In the genomic region with DNA sequence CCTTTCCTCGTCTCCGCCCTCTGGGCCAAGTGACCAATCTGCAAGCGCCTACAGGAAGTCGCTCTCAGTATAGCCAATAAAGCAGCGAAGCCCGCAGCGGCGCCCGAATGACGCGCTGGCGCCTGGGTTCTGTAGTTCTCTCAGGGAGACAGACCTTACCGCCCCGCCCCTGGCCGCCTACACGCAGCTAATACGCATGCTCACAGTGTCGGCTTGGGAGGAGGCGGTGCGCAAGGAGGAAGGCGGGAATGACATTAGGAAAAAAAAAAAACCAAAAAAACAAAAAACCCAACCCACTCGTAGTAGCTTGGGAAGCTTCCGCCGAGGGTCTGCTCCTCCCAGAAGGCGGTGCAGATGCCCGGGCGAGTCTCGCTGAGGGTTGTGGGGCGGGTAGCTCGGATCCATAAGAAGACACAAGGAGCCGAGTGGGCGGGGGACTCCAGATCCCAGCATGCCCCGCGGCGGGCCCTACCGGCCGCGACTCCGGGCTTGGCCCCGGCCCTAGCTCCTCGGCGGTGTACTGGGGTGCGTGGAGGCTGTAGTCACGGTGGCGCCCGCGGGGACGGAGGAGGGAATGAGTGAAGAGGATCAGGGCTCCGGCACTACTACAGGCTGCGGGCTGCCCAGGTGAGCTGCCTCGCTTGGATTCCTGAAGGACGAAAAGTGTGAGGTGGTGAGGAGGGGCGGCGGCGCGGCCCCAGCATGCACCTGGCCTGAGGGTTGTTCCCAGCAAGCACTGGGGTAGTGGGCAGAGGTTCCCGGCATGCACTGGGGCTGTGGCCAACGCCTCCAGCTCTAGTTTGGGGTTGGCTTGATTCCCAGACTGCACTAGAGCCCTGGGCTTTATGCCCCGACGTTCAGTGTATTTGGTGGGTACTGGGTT, we compare ENCODE assay signal across 8 mouse cellular contexts. TPM values are rescaled to one million over a fixed set of nuclear protein-coding genes. Genes with fewer than 3 reads are reported as not detected.
A peak's percentile ranks its signal among the peaks of the same experiment; 100 is the strongest.
DNase-seq lines count a peak whose midpoint lies in the region; ATAC-seq and TF ChIP-seq lines count a peak whose summit lies in the region.

A gene (plus strand): TSS at position 217 of the 883 bp plus-strand sequence.

- peak within 1 kb of the TSS; percentile 68 for H3K9ac ChIP-seq in ES-Bruce4 (ENCODE audit: low read depth, poor library complexity, severe bottlenecking)
- H3K9ac ChIP-seq in forebrain, embryonic 13.5 days: peak within 1 kb of the TSS; percentile 92
- H3K9ac ChIP-seq in liver, postnatal 0 days (replicated peaks): peak within 1 kb of the TSS; percentile 88
- H3K9ac ChIP-seq in neural tube, embryonic 14.5 days (replicated peaks; ENCODE audit: low read depth, low read length): peak within 1 kb of the TSS; percentile 81

- peak within 1 kb of the TSS; percentile 95 for H3K4me3 ChIP-seq in ES-Bruce4 (ENCODE audit: low read depth, low read length)
- H3K4me3 ChIP-seq in forebrain, embryonic 13.5 days: peak within 1 kb of the TSS; percentile 72
- H3K4me3 ChIP-seq in liver, postnatal 0 days (ENCODE audit: low read depth, low read length): peak within 1 kb of the TSS; percentile 62
- peak within 1 kb of the TSS; percentile 53 for H3K4me3 ChIP-seq in neural tube, embryonic 14.5 days (ENCODE audit: low read depth, low read length)

- no peak for TF ChIP-seq CTCF in ES-Bruce4 (IDR thresholded peaks at IDR 0.05; ENCODE audit: low read depth, low read length)
- TF ChIP-seq CTCF in liver, postnatal 0 days (IDR thresholded peaks at IDR 0.05; ENCODE audit: low read depth): no peak

- peak within 1 kb of the TSS; percentile 59 for H3K27ac ChIP-seq in ES-Bruce4 (ENCODE audit: insufficient read depth, low read length)
- peak within 1 kb of the TSS; percentile 97 for H3K27ac ChIP-seq in forebrain, embryonic 13.5 days
- H3K27ac ChIP-seq in liver, postnatal 0 days (ENCODE audit: low read depth): peak within 1 kb of the TSS; percentile 98
- H3K27ac ChIP-seq in neural tube, embryonic 14.5 days (ENCODE audit: low read depth, low read length): peak within 1 kb of the TSS; percentile 98

- peaks cover 3% of the 10 kb centered on the region for H3K4me1 ChIP-seq in ES-Bruce4 (ENCODE audit: control insufficient read depth, insufficient read depth, low read length)
- peaks cover 34% of the 10 kb centered on the region for H3K4me1 ChIP-seq in forebrain, embryonic 13.5 days
- peaks cover 21% of the 10 kb centered on the region for H3K4me1 ChIP-seq in liver, postnatal 0 days (ENCODE audit: insufficient read depth)
- H3K4me1 ChIP-seq in neural tube, embryonic 14.5 days (ENCODE audit: control insufficient read depth, insufficient read depth, low read length): peaks cover 20% of the 10 kb centered on the region

- peak; percentile 99 to 100 for DNase-seq in heart, postnatal 10 days
- peak; percentile 94 for DNase-seq in large intestine, adult 2 months (ENCODE audit: low read depth, low spot score)
- DNase-seq in liver, postnatal 0 days: peak; percentile 99
- peak; percentile 98 for DNase-seq in testis, postnatal 10 days (ENCODE audit: low spot score)

- intact Hi-C loops in heart, postnatal 10 days (cut with DNase I): loop anchor here (2.0 kb wide), 1 partner anchor 49 kb away; no protein-coding TSS in a partner anchor

- H3K9me3 ChIP-seq in ES-Bruce4 (replicated peaks; ENCODE audit: control insufficient read depth, insufficient read depth, low read length, poor library complexity, severe bottlenecking): no peaks in the 10 kb centered on the region
- H3K9me3 ChIP-seq in forebrain, embryonic 13.5 days (replicated peaks): no peaks in the 10 kb centered on the region
- H3K9me3 ChIP-seq in liver, postnatal 0 days (ENCODE audit: low read length): no peaks in the 10 kb centered on the region
- H3K9me3 ChIP-seq in neural tube, embryonic 14.5 days (ENCODE audit: control insufficient read depth, low read length): no peaks in the 10 kb centered on the region

- H3K27me3 ChIP-seq in ES-Bruce4 (ENCODE audit: control insufficient read depth, insufficient read depth, low read length, poor library complexity, severe bottlenecking): no peaks in the 10 kb centered on the region
- no peaks in the 10 kb centered on the region for H3K27me3 ChIP-seq in forebrain, embryonic 13.5 days
- 0 out of 2 replicates have a peak, but pooled peaks cover 5% of the 10 kb centered on the region for H3K27me3 ChIP-seq in liver, postnatal 0 days (ENCODE audit: insufficient read depth, low read length)
- no peaks in the 10 kb centered on the region for H3K27me3 ChIP-seq in neural tube, embryonic 14.5 days (ENCODE audit: control insufficient read depth, insufficient read depth, low read length)

- ATAC-seq in cerebellum, adult (ENCODE audit: insufficient number of reproducible peaks, low FRiP score, low TSS enrichment): peak; percentile 88
- ATAC-seq in forebrain, embryonic 13.5 days: peak; percentile 92
- peak; percentile 90 for ATAC-seq in liver, postnatal 0 days
- ATAC-seq in neural tube, embryonic 14.5 days (ENCODE audit: low read depth): peak; percentile 90

- no peak for TF ChIP-seq EP300 in ES-Bruce4 (IDR thresholded peaks at IDR 0.05; ENCODE audit: insufficient read depth, low read depth, low read length)
- no peak; the same call in 1 of the 2 replicates for TF ChIP-seq EP300 in liver, postnatal 0 days (IDR thresholded peaks at IDR 0.05; ENCODE audit: low read depth)

- peak; percentile 88 for TF ChIP-seq POLR2A in ES-Bruce4 (IDR thresholded peaks at IDR 0.05; ENCODE audit: insufficient read depth, low read length)

- WGBS in forebrain, embryonic 13.5 days: under 1% methylated on average over 60 of the region's 60 CpGs
- under 1% methylated on average over 60 of the region's 60 CpGs for WGBS in large intestine, adult 2 months
- WGBS in liver, postnatal 0 days (ENCODE audit: insufficient replicate concordance): under 1% methylated on average over 57 of the region's 60 CpGs
- WGBS in neural tube, embryonic 14.5 days: under 1% methylated on average over 60 of the region's 60 CpGs

- H3K4me2 ChIP-seq in forebrain, embryonic 13.5 days: peak within 1 kb of the TSS; percentile 81
- H3K4me2 ChIP-seq in liver, postnatal 0 days (ENCODE audit: low read depth, low read length): peak within 1 kb of the TSS; percentile 100
- H3K4me2 ChIP-seq in neural tube, embryonic 14.5 days (ENCODE audit: low read depth, low read length): peak within 1 kb of the TSS; percentile 98

- H3K36me3 ChIP-seq in ES-Bruce4 (ENCODE audit: control insufficient read depth, insufficient read depth, low read length, poor library complexity, severe bottlenecking): peaks cover 4% of the 10 kb centered on the region; the same call in 1 of the 2 replicates
- H3K36me3 ChIP-seq in forebrain, embryonic 13.5 days (ENCODE audit: poor library complexity, severe bottlenecking): peaks cover 25% of the 10 kb centered on the region
- H3K36me3 ChIP-seq in liver, postnatal 0 days (replicated peaks; ENCODE audit: insufficient read depth, low read length): peaks cover 6% of the 10 kb centered on the region
- H3K36me3 ChIP-seq in neural tube, embryonic 14.5 days (ENCODE audit: control insufficient read depth, insufficient read depth, low read length): no peaks in the 10 kb centered on the region

RNA-seq across cellular contexts. Expression of the gene that starts here (rescaled TPM):
- 45.3 and 47.5 TPM in 2 replicates for polyA plus RNA-seq in ES-Bruce4 (2011; ENCODE audit: insufficient read depth, insufficient read length, low read depth, missing spikeins)
- 87.7 and 103 TPM in 2 replicates for polyA plus RNA-seq in forebrain, embryonic 13.5 days (2015; fragmentation: Nextera tagmentation; extraction: Ambion mirVana)
- total RNA-seq in heart, postnatal 10 days (2021): 10 to 100 TPM; 45.9 to 53.1 TPM
- polyA plus RNA-seq in large intestine, adult 2 months (2012; rRNA removed): 82.8 and 89.5 TPM in 2 replicates
- 26.8 and 27.8 TPM in 2 replicates for polyA plus RNA-seq in liver, postnatal 0 days (2015; fragmentation: Nextera tagmentation; extraction: Ambion mirVana)
- 86.4 and 87.7 TPM in 2 replicates for polyA plus RNA-seq in neural tube, embryonic 14.5 days (2014; fragmentation: Nextera tagmentation; extraction: Ambion mirVana)

Comparison
In these comparisons a context has a peak if more than half of its experiments do, and no peak if none do; other contexts are left out.
1. Peak in every context shown above with its lines: DNase-seq, ATAC-seq, H3K4me3 ChIP-seq and H3K27ac ChIP-seq.